Mouse (Mus musculus) adrenal gland, postnatal 36 days (tissue): ENCODE data around the gene Gm12886. TPM values are rescaled to one million over a fixed set of nuclear protein-coding genes. Genes with fewer than 3 reads are reported as not detected.

Experiments used
- DNase-seq, 2 experiments: peaks; one replicate each; pipeline ENCODE4 v3.0.0; 2021; ENCODE audit warnings: mixed read lengths in 1 of 2
- long read RNA-seq, 2 experiments: library from polyadenylated mRNA; stranded (forward); transcript quantifications; one replicate each; pipeline ENCODE4 v2.0.0; 2021; ENCODE audit warnings: borderline sequencing depth in 2 of 2
- total RNA-seq, 2 experiments: library from RNA; stranded (reverse); gene quantifications; 2 replicates each; pipeline ENCODE4 v1.2.3; 2021

The Gm12886 gene
- not detected for total RNA-seq
- long read RNA-seq, experiment 1, result 0 reads
- long read RNA-seq, experiment 2, result 0 reads

- DNase-seq, result no peak
Observed at GRCm38 (mm10) chr4:121422999-121423398, at the start of gene Gm12886. Gene Gm12886, minus strand, starts transcription at chr4:121423099.

Other genes with a start within 250 kb of the Gm12886 start
- gene Rlf, start 208.0 kb downstream of the Gm12886 start, total RNA-seq, result 10 to 100 TPM; 13.9 to 16.9 TPM
- not detected for gene Gm12888, start 98.2 kb downstream of the Gm12886 start, total RNA-seq
- not detected for gene Gm12887, start 199.0 kb upstream of the Gm12886 start, total RNA-seq